ENCODE assay signal across 16 mouse cellular contexts in genomic region chr4:34656101-34656500, GRCm38 (mm10).
"Had no signal": no experiment of that assay in that cellular context is flagged by ENCODE, and none has a peak within 500 bp of the region (broad histone marks: within the 10 kb centered on the region; RNA-seq: fewer than 3 reads in every experiment).

No protein-coding gene starts in this region.

- DNase-seq: cerebellum, adult 8-10 months; cerebellum, adult 9-10 months; cerebellum, adult 9-11 months; cerebellum, postnatal 10 days; cerebellum, postnatal 14 days; cerebellum, postnatal 25 days; cerebellum, postnatal 36 days; embryo, embryonic 11 days; forebrain, postnatal 0 days; gastrocnemius, adult 2 months; gastrocnemius, postnatal 10 days; gastrocnemius, postnatal 14 days; gastrocnemius, postnatal 25 days; gastrocnemius, postnatal 36 days; heart, adult 18-20 months; heart, adult 2 months had no signal
